Mouse (Mus musculus) mouse trophoblast stem cell (cell line): ENCODE measurements around the gene Tmem242.

ENCODE experiments used
- in situ Hi-C, 2 experiments: fragments of 300-500 bp; cut with MseI, MboI; formaldehyde crosslinking; loops; 2 replicates in 1 of 2; 3 replicates in 1 of 2; pipeline ENCODE4 v1.15.1; 2025

Gene Tmem242

GRCm38 (mm10) chr17:5418545-5418944 is 21.5 kb downstream of the Tmem242 start, which contains the start of gene Ldhal6b:
Ldhal6b (minus strand) TSS chr17:5418767.
- in situ Hi-C loops, result no loop called here

- in situ Hi-C loops, result no loop called here
Measured at GRCm38 (mm10) chr17:5416518-5416917, 23.5 kb downstream of the Tmem242 start.

- in situ Hi-C loops, result no loop called here
Measured at GRCm38 (mm10) chr17:5414041-5414440, 26.0 kb downstream of the Tmem242 start.

- in situ Hi-C loops, result no loop called here
Measured at GRCm38 (mm10) chr17:5413350-5413749, 26.7 kb downstream of the Tmem242 start.

- in situ Hi-C loops, result no loop called here
Measured at GRCm38 (mm10) chr17:5412740-5413139, 27.3 kb downstream of the Tmem242 start.

GRCm38 (mm10) chr17:5412301-5412700 is 27.8 kb downstream of the Tmem242 start:
- in situ Hi-C loops, result no loop called here

GRCm38 (mm10) chr17:5411205-5411604 is 28.9 kb downstream of the Tmem242 start:
- in situ Hi-C loops, result no loop called here

GRCm38 (mm10) chr17:5410336-5410735 is 29.7 kb downstream of the Tmem242 start:
- in situ Hi-C loops, result no loop called here

GRCm38 (mm10) chr17:5407030-5407429 is 33.0 kb downstream of the Tmem242 start:
- in situ Hi-C loops, result loop anchor here in 1 of 2 experiments (10.0 kb wide), 1 partner anchor 152 kb away; no protein-coding TSS in a partner anchor

GRCm38 (mm10) chr17:5406566-5406965 is 33.5 kb downstream of the Tmem242 start:
- in situ Hi-C loops, result loop anchor here in 1 of 2 experiments (10.0 kb wide), 1 partner anchor 152 kb away; no protein-coding TSS in a partner anchor

GRCm38 (mm10) chr17:5403885-5404284 is 36.2 kb downstream of the Tmem242 start:
- in situ Hi-C loops, result loop anchor here in 1 of 2 experiments (10.0 kb wide), 1 partner anchor 149 kb away; no protein-coding TSS in a partner anchor

GRCm38 (mm10) chr17:5402624-5403023 is 37.4 kb downstream of the Tmem242 start:
- in situ Hi-C loops, result loop anchor here in 1 of 2 experiments (10.0 kb wide), 1 partner anchor 148 kb away; no protein-coding TSS in a partner anchor

GRCm38 (mm10) chr17:5402069-5402468 is 38.0 kb downstream of the Tmem242 start:
- in situ Hi-C loops, result loop anchor here in 1 of 2 experiments (10.0 kb wide), 1 partner anchor 147 kb away; no protein-coding TSS in a partner anchor

GRCm38 (mm10) chr17:5401288-5401687 is 38.8 kb downstream of the Tmem242 start:
- in situ Hi-C loops, result loop anchor here in 1 of 2 experiments (10.0 kb wide), 1 partner anchor 146 kb away; no protein-coding TSS in a partner anchor

- in situ Hi-C loops, result loop anchor here in 1 of 2 experiments (10.0 kb wide), 1 partner anchor 146 kb away; no protein-coding TSS in a partner anchor
Measured at GRCm38 (mm10) chr17:5400435-5401090, 39.5 kb downstream of the Tmem242 start.

- in situ Hi-C loops, result no loop called here
Measured at GRCm38 (mm10) chr17:5397148-5398007, 42.7 kb downstream of the Tmem242 start.

GRCm38 (mm10) chr17:5396213-5396612 is 43.8 kb downstream of the Tmem242 start:
- in situ Hi-C loops, result no loop called here

- in situ Hi-C loops, result no loop called here
Measured at GRCm38 (mm10) chr17:5395454-5396205, 44.4 kb downstream of the Tmem242 start.

- in situ Hi-C loops, result no loop called here
Measured at GRCm38 (mm10) chr17:5390682-5391081, 49.4 kb downstream of the Tmem242 start.

- in situ Hi-C loops, result no loop called here
Measured at GRCm38 (mm10) chr17:5388351-5388750, 51.7 kb downstream of the Tmem242 start.

GRCm38 (mm10) chr17:5386885-5387545 is 53.0 kb downstream of the Tmem242 start:
- in situ Hi-C loops, result no loop called here
